Mouse (Mus musculus) gastrocnemius, adult 18-20 months (tissue): ENCODE data around the gene Ppm1n. TPM values are rescaled to one million over a fixed set of nuclear protein-coding genes. Genes with fewer than 3 reads are reported as not detected.

Source experiments
- DNase-seq: peaks from one replicate; pipeline ENCODE4 v3.0.0; 2021; ENCODE audit warnings: low spot score
- total RNA-seq, 2 experiments: library from RNA; stranded (reverse); gene quantifications; 2 replicates each; pipeline ENCODE4 v1.2.3; 2021

The Ppm1n gene
- total RNA-seq, 2 experiments from 2014 or later = 0.30 to 0.36 TPM

- DNase-seq = no peak
These were observed 27.8 kb downstream of the Ppm1n start for GRCm38 (mm10) chr7:19252078-19252477.

- no peak for DNase-seq
These were observed 32.4 kb downstream of the Ppm1n start for GRCm38 (mm10) chr7:19247511-19247910.

DNA sequence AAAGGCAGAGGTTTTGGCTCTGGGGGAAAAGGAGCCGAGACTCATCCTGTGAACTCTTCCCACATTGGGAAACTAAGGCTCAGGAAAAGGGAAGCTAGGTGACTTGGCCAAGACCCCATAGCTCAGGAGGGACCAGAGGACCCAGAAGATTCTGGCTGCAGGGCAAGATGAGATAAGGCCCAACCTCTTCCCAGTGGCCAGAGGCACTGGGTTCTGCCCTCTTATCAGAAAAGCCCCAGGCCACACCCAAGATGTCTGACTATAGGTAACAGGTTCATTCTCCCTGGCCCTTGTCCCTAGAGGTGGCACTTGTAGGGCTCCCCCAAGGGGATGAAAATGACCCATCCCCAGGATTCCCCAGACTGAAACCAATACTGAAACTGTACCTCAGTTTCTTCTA lies 33.0 kb downstream of the Ppm1n start:
- DNase-seq = no peak

DNA sequence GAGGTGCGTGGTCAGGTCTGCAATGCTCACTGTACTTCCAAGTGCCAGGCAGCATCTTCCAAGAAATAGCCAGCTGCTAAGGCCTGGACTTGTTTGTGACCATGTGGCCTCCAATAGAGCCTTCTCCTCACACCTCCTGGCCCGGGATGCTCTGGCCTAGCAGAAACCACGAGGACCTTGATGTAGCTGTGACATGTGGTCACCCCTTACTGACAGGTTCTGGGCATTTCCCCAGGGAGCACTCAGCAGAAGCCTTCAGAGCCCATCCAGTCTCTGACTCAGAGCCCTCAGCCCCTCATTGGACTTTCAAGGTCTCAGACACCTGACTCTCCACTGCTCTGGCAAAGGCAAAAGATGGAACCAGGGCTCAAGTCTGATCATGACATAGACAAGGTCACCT lies 34.8 kb downstream of the Ppm1n start:
- no peak for DNase-seq

- no peak for DNase-seq
These were observed 36.0 kb downstream of the Ppm1n start for GRCm38 (mm10) chr7:19243858-19244257.

DNA sequence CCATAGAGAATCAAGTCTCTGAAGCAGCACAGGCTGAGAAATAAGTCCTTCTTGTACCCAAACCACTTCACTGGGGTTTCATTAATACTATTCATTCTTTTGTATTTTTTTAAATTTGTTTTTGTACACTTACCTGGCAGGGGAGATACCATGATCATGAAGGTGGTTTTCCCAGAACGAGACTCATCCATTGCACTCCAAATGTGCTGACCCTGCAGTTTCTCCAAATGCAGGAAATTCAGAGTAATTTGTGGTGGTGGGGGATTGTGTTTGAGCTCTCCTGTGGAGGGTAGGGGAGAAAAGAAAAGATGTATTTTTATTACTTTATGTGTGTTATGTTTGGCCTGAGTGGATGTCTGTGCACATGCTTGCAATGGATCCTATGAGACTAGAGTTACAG lies 37.9 kb downstream of the Ppm1n start:
- DNase-seq = no peak

DNA sequence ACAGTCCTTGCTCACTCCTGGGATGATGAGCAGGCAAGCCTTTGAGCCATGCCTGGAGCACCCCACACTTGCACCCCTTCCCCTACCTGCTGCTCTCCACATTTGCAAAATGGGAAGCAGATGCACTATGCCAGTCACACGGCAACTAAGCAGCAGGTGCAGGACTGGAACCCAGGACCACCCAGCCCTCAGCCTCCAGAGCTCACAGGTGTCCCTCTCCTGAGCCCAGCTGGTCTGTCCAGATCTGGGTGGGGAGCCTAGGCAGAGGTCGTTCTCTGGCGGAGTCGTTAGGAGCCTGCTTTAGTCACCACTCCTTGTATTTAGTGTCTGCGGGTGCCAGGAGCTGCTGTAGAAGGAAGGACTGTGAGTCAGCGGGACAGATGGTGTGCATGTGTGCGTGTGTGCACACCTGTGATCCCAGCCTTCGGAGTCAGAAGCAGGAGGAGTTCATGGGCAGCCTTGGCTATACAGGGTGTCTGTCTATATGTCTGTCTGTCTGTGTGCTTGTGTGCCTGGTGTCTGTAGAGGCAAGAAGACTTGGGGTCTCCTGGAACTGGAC lies 38.9 kb downstream of the Ppm1n start:
- DNase-seq = no peak

DNA sequence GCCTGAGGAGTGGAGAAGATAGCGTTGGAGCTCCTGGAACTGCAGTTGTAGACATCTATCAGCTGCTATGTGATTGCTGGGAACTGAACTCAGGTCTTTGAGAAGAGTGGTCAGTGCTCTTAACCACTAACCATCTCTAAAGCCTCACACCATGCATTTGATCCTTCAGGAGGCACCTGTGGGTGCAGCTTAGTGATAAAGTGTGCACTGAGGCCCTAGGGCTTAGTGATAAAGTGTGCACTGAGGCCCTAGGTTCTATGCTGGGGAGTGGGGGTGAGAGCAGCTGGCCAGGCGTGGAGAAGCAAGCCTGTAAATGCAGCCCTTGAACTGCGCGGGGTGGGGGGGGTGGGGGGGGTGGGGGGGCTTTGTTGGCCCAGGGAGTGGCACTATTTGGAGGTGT lies 39.9 kb downstream of the Ppm1n start:
- no peak for DNase-seq

GRCm38 (mm10) chr7:19239423-19239822 lies 40.4 kb downstream of the Ppm1n start:
- peak; percentile 95 for DNase-seq

DNA sequence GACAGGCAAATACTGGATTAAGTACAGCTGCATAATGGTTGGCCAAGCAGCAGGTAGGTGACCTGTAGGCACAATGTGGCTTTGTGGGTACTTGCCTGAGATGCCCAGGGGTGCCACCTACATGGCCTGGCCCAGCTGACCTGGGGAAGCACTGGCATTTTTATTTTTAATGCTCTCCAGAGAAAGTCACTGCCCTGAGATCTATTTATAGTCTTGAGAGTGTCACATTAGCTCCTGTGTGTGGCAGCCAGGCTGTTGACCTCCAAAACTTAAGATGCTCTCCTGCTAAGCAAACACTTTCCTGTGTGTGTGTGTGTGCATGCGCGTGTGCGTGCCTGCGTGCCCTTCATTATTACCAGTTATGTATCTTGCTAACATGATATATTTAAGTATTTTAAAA lies 41.5 kb downstream of the Ppm1n start:
- DNase-seq = peak; percentile 49

DNA sequence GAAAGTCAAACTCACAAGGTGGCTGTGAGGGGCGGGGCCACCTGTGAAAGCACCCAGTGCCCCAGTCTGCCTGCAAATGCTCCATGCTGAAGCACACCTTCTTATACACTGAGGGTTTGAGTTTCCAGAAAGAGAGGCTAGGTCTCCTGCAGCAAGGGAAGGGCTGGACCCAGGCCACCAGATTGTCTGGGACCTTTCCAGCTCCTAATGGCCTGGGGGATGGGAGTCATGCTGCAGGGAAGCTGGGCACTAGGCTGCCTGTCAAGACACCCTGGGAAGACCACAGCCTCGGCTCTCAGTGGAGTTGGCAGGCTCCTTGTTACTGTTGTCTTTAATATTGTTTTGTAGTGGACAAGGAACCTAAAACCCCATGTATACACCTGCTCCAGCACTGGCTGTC lies 43.5 kb downstream of the Ppm1n start:
- DNase-seq = no peak

DNA sequence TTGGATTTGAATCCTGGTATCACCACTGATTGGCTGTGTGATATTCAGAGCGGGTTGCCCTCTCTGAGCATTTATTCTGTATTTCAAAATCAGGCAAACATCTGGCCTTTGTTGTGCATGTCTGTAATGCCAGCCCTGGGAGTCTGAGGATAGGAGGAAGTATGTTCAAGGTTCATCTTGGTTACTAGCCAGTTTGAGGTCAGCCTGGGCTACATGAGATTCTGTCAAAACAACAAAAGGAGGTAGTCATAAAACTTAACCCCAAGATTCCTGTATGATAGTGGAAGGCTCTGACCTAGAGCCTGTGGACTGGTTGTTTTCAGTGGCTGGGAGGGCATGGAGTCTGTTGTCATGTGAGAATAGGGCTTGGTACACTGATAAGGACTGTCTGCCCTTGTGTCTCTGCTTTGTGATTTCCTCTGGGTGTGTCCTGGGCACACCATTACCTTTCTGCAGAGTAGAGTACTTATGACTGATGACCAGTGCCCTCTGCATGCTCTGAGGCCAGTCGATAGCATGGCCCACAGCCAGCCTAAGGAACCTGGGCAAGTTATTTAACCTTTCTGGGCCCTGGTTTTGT lies 44.7 kb downstream of the Ppm1n start:
- no peak for DNase-seq

DNA sequence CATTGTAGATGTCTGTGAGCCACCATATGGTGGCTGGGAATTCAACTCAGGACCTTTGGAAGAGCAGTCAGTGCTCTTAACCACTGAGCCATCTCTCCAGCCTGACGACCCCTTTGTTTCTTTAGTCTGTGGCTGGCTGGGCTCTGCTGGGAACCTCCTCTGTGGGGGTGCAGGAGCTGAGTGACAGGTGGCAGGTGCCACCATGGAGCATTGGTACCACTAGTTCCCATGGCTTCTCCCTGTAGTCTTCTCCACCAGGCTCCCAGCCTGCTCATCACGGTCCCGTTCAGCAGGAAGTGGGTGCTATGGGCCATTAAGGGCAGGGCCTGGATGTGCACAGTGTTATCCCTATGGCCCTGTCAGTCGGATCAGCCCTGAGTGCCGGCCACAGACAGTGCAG lies 45.2 kb downstream of the Ppm1n start:
- DNase-seq = no peak

DNA sequence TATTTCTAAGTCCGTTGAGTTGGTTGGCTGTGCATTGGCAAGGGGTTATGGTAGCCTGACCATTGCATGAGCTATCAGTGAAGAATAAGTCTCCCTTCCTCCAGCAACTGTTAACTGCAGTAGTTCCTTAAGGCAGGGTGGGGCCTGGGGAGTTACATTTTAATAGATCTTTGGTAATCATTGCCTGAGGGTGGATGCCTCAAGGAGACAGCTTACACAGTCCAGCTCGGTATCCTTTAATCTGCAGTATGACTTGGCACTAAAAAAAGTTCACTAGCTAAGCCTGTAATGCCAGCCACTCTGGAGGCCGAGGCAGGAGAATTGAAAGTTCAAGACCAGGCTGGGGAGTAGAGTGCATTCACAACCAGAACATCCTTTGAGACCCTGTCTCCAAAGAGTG lies 48.0 kb downstream of the Ppm1n start:
- DNase-seq = no peak

DNA sequence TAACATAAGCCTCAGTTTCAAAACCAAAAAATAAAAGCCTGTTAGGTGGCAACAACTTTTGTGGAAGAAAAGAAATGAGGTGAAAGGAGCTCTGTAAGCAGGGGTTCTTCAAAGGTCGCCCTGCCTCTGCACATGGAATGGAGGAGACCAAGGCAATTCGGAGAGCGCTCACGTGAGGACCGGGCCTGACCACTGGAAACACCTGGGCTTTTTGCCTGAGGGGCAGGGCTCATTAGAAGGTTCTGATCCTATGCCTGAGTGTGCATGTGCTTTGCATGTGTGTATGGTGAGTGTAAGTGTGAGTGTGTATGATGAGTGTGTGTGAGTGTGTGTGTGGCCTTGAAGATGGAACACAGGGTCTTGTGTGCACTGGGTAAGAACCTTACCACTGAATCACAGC lies 49.0 kb downstream of the Ppm1n start:
- DNase-seq = no peak

DNA sequence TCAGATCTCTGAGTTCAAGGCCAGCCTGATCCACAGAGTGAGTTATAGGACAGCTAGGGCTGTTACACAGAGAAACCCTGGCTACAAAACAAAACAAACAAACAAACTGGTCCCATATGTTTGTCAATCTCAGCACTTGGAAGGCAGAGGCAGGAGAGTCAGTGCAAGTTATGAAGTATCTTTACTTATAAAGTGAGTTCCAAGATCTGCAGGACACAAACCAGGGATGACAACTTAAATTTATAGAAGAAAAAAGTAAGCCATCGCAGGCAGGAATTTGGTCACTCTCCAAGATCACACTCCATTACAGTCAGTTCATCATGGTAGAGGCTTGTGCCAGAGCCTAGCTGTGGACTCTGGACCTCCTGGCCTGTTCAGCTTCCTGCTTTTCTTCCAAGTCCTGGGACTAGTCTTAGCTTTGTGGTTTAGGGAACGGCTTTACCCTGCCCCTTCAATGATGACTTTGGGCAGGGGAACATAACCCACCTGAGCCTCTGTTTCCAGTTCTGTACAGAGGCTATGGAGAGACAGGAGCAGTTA lies 49.8 kb downstream of the Ppm1n start:
- no peak for DNase-seq

GRCm38 (mm10) chr7:19229404-19229803 lies 50.5 kb downstream of the Ppm1n start:
- DNase-seq = no peak

- DNase-seq = no peak
These were observed 51.1 kb downstream of the Ppm1n start for GRCm38 (mm10) chr7:19228793-19229148.

DNA sequence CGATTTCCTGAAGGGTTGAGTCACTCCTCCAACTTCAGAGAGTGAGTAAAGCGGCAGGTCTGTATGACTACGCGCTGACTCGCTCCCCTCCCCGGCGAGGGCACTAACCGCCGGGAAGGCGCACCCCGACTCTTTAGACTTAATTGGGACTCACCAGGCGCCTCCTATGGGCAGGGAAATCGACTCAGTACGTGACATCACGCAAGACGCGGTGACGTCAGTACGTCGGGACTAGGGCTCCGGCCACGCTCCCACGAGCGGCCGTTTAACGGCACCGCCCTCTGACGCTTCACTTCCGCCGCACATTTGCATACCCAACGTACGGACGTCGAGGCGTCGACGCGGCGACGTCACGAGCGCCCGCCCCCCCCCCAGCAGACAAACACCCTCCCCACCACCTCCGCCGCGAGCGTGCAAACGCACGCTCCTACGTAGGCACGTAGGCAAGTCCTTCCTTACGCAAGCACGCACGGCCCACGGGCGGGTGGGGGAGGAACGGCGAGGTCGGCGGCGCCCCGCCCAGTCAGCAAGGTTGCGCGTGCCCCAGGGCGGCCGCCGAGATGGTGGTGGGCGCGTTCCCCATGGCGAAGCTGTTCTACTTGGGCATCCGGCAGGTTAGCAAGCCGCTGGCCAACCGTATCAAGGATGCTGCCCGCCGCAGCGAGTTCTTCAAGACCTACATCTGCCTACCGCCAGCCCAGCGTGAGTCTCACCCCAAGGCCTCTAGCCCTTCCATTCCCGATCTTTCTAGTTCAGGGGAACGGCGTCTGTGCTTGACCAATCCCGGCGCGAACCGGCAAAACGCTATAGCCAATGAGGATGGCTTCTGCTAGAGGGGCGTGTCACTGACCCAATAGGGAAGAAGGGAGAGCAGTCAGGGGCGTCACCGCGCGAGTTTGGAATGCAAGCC lies 51.7 kb downstream of the Ppm1n start, which contains the start of gene Opa3:
Opa3 (plus strand) TSS at position 452 of the 910 bp plus-strand sequence.
- DNase-seq = peak; percentile 99

DNA sequence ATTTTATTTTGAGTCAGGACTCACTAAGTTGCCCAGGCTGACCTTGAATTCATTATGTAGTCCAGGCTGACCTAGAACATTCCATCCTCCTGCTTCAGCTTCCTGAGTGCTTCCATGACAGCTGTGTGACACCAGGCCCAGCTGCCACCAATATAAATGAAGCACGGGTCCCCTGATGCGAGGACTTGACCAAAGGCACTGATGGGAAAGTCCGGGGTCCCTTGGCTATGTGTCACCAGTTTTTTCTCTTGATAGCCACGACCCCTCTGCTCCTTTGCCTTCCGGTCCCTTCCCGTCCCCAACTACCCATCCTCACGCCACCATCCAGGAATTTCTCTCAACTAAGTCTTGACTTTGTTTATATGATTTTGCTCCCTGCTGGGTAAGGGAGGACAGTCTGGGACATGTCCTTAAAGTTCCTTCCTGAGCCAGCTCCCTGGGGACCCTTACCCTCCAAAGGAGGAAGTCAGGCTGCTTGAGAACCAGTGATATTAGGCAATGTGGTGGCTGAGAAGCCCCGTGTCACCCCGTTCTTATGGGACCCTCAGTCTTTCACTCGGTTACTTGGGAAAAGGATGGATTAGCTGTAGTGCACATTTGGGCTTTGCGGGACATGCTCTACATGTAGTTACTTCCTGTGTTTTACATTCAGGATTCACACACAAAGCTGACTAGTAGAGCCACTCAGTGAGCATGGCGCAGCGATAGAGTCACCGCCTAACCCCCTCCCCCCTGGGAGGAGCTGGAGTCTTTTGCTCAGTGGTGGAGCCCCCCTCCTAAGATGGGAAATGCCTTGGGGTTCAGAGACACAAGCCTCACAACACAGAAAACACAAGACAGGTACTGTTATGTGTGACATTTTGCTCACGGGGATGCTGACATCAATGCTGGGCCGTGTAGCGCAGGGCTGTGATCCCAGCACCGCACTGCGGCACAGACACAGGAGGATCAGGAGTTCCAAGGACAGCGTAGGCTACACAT lies 52.8 kb downstream of the Ppm1n start:
- DNase-seq = peak; percentile 34
